Mouse (Mus musculus) small intestine, adult 2 months (tissue): ENCODE measurements around the gene Cpeb3.

Source experiments
- CTCF ChIP-seq: fragments of 200-500 bp; IDR thresholded peaks from 2 replicates; pipeline ENCODE4 v1.5.1; 2012; ENCODE audit warnings: low read depth, mild to moderate bottlenecking, control low read depth, inconsistent platforms, low read length, moderate library complexity, mixed read lengths; ENCODE audit not compliant: insufficient replicate concordance, insufficient read length; ENCODE audit errors: extremely low read depth
- POLR2A ChIP-seq: fragments of 200-500 bp; IDR thresholded peaks from 2 replicates; pipeline ENCODE4 v1.6.1; 2012; ENCODE audit warnings: low read depth, mild to moderate bottlenecking, control low read depth, inconsistent platforms, low read length, moderate library complexity

GRCm38 (mm10) chr19:37090146-37091061 is 118.0 kb downstream of the Cpeb3 start:
- TF ChIP-seq CTCF: no peak
- TF ChIP-seq POLR2A: no peak
